Mouse (Mus musculus): Measurements from ENCODE around the gene Usp40.

- TF ChIP-seq CHD2 (IDR thresholded peaks at IDR 0.05; ENCODE audit: low read depth, low read length) (no peak), MAFK (IDR thresholded peaks at IDR 0.05; ENCODE audit: insufficient read depth, low read depth, low read length) (no peak)
Observed at GRCm38 (mm10) chr1:87896921-87897320, 111.4 kb downstream of the Usp40 start.
